Mouse (Mus musculus): ENCODE measurements around the gene Kbtbd13.

Kbtbd13 gene

DNA sequence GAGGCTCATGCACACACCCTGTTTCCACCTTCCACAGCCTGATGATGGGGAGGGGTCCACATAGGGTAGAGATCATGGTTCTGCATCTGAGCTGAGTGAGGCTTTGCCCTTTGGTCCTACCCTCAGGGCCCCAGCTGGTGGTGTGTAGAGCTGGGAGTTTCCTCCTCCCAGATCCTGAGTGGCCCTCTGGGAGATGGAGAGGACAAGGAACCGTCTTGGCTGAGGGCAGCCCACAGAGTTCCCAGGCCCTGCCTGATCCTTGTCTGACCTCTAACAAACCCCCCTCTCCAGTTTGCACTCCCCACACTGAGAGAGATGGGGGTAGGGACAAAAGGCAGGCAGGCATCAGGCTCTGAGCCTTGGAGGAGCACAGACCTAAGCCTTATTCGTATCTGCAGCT is 2.9 kb upstream of the Kbtbd13 start:
- in situ Hi-C loops (cut with MseI, MboI): loop anchor here in 1 of 2 experiments (5.0 kb wide), 1 partner anchor 33 kb away; no protein-coding TSS in a partner anchor

DNA sequence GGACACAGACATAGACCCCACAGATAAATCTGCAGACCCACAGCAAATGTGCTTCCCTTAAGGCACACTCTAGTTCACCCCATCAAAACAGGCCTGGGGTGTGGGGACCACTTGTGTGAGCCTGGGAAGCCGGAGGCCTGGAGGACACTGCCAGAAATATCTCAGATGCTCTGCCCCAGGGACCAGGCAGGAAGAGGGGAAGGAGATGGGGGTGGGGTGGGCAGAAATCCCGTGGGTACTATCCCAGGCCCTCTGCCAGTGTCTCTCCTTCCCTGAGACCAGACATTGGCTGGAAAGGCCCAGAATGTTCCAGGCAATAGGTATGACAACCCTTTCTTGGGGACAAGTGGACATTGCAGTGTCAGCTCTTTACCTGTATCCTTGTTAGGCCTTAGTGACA is 2.2 kb upstream of the Kbtbd13 start:
- in situ Hi-C loops (cut with MseI, MboI): loop anchor here in 1 of 2 experiments (5.0 kb wide), 1 partner anchor 34 kb away; no protein-coding TSS in a partner anchor

GRCm38 (mm10) chr9:65392638-65393364 is 1.3 kb upstream of the Kbtbd13 start:
- in situ Hi-C loops (cut with MseI, MboI): loop anchor here in 1 of 2 experiments (5.0 kb wide), 1 partner anchor 34 kb away; no protein-coding TSS in a partner anchor

GRCm38 (mm10) chr9:65390752-65391612 is 470 bp downstream of the Kbtbd13 start:
- in situ Hi-C loops (cut with MseI, MboI): loop anchor here in 1 of 2 experiments (5.0 kb wide), 1 partner anchor 36 kb away; no protein-coding TSS in a partner anchor

DNA sequence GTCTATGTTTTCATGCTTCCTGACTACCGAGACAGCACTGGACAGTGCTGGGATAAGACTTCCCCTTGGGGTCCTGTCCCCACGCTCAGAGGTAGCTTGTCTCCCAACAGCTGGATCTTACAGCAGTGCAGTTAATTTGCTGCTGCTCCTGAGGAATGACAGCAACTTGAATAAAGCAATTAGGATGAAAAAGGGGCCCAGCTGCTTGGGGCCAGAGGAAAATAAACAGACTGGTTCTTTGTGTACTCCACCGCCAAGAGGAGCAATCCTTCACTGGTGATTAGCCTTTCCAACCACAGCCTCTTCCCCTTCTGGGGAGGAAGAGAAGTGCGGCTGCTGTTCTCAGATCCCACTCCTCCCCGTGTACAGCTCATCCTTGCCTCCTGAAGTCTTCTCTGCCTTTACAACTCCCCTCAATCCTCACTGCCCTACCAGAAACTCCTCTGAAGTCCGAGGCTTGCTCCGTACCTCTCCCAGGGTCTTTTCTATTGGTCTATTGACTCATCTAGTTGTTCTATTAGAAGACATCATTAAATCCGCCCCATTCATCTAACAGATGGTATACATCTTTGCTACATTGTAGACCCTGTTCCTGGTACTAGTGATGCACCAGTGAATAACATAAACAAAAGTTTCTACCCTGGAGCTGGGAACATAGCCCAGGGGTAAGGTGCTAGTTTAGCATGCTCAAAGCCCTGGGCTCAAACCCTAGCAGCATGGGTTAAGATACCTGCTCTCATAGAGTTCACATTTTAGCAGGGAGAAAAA is 4.9 kb downstream of the Kbtbd13 start:
- in situ Hi-C loops (cut with MseI, MboI): no loop called here

DNA sequence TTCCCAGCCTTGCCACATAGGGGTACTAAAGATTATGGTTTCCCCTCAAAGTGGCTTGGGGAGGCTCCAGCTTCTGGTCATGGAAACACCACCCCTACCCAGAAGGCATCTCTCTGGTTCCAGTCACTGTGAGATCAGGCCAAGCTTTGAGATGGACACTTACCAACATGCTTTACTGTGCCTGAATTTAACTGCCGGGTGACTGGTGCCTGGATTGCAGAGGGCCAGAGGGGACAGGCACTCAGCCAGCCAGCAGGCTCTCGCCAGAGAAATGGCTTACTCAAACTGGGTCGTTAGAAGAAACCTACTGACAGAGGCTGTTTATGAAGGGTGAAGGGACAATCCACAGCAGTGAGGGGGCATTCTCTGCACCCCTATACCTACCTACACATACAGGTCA is 7.2 kb downstream of the Kbtbd13 start:
- in situ Hi-C loops (cut with MseI, MboI): no loop called here

- in situ Hi-C loops (cut with MseI, MboI): no loop called here
These were observed 8.7 kb downstream of the Kbtbd13 start for GRCm38 (mm10) chr9:65382751-65383097.

- in situ Hi-C loops (cut with MseI, MboI): no loop called here
These were observed 9.3 kb downstream of the Kbtbd13 start for GRCm38 (mm10) chr9:65382031-65382750.

DNA sequence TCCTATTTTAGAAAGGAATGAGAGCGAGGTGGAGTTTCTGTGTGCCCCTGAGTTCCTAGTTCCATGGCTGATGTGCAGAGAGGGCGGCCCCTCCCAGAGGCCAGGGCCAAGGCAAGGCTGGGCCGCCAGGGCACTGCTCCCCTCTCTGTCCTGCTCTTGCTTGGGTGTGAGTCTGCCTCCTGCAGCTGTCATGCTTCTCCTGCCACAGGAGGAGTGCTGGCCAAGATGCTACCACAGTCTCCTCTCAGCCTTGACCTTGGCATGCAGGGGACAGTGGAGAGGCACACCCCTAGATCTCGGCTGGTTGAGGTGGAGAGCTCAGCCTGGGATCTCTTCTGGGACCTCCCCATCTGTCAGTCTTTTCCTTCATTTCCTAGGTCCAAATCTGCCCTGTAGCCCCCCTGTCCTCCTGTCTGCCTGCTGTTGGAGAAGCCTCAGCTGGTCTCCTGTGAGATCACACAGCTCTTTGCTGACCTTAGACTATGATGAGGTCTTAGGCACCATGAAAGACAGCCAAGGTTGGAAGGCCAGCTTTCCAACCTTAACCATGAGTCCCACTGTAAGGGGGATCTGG is 10.3 kb downstream of the Kbtbd13 start:
- in situ Hi-C loops (cut with MseI, MboI): no loop called here

- in situ Hi-C loops (cut with MseI, MboI): no loop called here
These were observed 16.1 kb downstream of the Kbtbd13 start for GRCm38 (mm10) chr9:65375163-65375934.

DNA sequence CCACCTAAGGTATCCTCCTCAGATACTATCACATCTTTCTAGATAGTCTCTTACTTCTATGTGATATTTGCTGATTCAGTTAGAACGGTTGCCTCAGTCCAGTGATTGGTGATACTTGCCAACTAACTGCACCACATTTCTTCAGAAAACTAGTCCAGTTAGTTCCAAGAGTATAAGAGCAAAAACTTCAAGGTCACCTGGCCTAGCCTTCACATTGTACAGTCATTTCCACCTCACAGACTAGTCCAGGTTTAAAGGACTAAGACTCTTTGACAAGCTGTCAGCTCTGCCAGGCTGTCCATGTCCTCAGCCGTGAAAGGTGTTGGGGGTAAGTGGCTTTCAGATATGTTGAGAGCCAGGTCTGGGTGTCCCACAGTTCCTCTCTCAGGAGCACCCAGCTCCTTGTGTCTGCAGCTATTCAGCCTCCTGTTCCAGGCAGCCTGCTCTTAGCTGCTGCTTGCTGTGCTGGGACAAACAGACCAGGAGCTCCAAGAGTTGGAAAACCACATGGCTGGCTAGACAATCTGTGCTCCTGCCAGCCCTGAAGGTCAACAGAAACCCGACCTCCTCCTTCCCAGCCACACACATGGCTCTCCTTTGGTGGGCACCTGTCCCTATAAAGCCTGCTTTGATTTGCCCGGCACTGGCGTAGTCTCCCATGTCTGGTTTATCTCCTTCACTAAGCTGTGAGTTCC is 16.8 kb downstream of the Kbtbd13 start:
- in situ Hi-C loops (cut with MseI, MboI): no loop called here

- in situ Hi-C loops (cut with MseI, MboI): no loop called here
These were observed 19.0 kb downstream of the Kbtbd13 start for GRCm38 (mm10) chr9:65372449-65372848.

DNA sequence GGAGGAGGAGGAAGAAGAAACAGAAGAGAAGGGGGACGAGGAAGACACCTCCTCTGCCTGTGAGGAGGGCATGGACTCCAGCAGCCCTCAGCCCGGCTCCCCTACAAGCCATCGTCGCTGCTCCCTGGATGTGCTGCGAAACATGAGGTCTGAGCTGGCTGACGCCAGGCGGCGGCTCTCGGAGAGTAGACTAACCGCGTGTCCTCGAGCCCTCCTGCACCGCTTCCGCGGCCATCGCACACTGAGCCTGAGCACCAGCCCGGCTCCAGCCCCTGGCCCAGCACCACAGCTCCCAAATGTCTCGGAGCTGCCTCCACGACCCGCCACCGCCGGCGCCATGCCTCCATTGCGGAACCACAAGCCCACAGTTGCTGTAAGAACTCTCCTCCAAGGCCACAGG is 19.7 kb downstream of the Kbtbd13 start:
- in situ Hi-C loops (cut with MseI, MboI): no loop called here

DNA sequence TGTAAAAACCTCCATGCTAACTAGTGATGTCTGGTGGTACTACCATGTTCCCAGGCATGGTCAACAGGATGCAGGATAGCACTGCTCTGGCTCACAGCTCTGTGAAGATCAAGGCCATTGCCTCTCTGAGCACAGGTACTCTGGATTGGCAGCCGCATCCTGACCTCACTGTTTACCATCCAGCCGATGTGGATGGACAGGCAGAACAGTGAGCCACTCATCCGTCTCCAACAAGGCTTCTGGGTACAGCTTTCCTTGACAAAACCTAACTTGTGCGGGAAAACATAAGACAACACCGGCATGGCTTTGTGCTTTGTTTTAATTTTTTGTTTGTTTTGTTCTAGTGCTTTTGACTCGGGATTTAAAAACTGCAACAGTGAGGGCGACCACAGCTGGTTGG is 25.7 kb downstream of the Kbtbd13 start:
- in situ Hi-C loops (cut with MseI, MboI): no loop called here

DNA sequence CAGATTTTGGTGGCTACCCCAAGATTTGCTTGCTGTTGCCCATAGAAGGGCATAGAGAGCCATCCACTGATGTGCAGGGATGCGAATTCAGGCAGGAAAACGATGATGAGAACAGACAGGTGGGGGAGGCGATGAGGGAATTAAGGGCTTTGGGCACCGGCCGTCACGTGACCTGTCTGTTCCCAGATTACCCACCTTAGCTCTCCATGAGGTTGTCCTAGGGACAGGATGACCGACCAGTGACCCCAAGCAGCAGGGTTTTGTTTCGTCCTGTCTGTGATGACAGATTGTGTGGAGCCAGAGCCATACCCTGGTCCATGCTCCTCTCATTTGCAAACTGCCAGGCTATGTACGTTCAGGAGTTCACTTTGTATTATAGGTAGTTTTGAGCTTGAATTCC is 27.8 kb downstream of the Kbtbd13 start:
- in situ Hi-C loops (cut with MseI, MboI): no loop called here

- in situ Hi-C loops (cut with MseI, MboI): no loop called here
These were observed 30.6 kb downstream of the Kbtbd13 start, which contains the start of gene Ubap1l for GRCm38 (mm10) chr9:65360641-65361448. Gene Ubap1l (plus strand): TSS chr9:65361041.

- in situ Hi-C loops (cut with MseI, MboI): no loop called here
These were observed 32.4 kb downstream of the Kbtbd13 start for GRCm38 (mm10) chr9:65358956-65359480.

DNA sequence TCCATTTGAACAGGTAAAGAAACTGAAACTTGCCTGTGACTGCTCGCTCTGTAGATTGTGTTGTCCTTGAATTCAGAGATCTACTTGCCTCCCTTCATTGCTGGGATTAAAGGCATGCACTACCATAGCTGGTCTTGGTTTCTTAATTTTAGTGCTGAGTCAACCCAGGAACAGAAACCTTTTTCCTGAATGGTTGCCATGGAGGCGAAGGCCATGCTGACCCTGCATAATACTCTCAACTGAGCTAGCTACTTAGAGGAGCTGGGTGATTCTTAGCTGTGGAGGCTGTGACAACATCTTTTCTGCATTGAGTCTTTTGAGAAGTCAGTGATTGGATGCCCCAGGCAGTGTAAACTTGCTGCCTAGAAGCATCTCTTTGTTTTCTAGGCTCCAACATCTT is 34.5 kb downstream of the Kbtbd13 start:
- in situ Hi-C loops (cut with MseI, MboI): no loop called here

Measured in mouse trophoblast stem cell (cell line).